Mouse (Mus musculus) midbrain, embryonic 16.5 days (tissue): ENCODE measurements at regions not wholly inside any gene's neighbourhood (a gene's known extent, or its start where the extent isn't known, plus 50 kb on each side); places are given as distances from the start of the nearest gene placed in this dataset.

Experiments
- ATAC-seq: fragments of 200-750 bp; cut with Nextera tagmentation; 2 replicates; pipeline ENCODE4 v1.8.0; 2017; ENCODE audit warnings: moderate TSS enrichment
- H3K27ac ChIP-seq: fragments of 300-500 bp; sonication (generic); 2 replicates; pipeline ENCODE4 v1.5.1; 2014; ENCODE audit warnings: mild to moderate bottlenecking, low read length, mixed read lengths
- H3K27me3 ChIP-seq: fragments of 300-500 bp; sonication (generic); 2 replicates; pipeline ENCODE4 v1.6.1; 2014; ENCODE audit warnings: low read depth, low read length, mixed read lengths; ENCODE audit not compliant: control insufficient read depth, insufficient read depth
- H3K36me3 ChIP-seq: fragments of 300-500 bp; sonication (generic); 2 replicates; pipeline ENCODE4 v1.6.1; 2014; ENCODE audit warnings: mild to moderate bottlenecking, low read length, moderate library complexity, mixed read lengths; ENCODE audit not compliant: control insufficient read depth, insufficient read depth
- H3K4me1 ChIP-seq: fragments of 300-500 bp; sonication (generic); 2 replicates; pipeline ENCODE4 v1.6.1; 2014; ENCODE audit warnings: mild to moderate bottlenecking, low read length, mixed read lengths; ENCODE audit not compliant: control insufficient read depth, insufficient read depth
- H3K4me2 ChIP-seq: fragments of 300-500 bp; sonication (generic); 2 replicates; pipeline ENCODE4 v1.6.1; 2014; ENCODE audit warnings: mild to moderate bottlenecking, low read length, mixed read lengths
- H3K4me3 ChIP-seq: fragments of 300-500 bp; sonication (generic); 2 replicates; pipeline ENCODE4 v1.5.1; 2014; ENCODE audit warnings: low read depth, mild to moderate bottlenecking, low read length, moderate library complexity, mixed read lengths
- H3K9ac ChIP-seq: fragments of 300-500 bp; sonication (generic); 2 replicates; pipeline ENCODE4 v1.6.1; 2014; ENCODE audit warnings: low read depth, low read length, mixed read lengths
- H3K9me3 ChIP-seq: fragments of 300-500 bp; sonication (generic); replicated peaks from 2 replicates; pipeline ENCODE4 v1.6.1; 2014; ENCODE audit warnings: mild to moderate bottlenecking, low read length, mixed read lengths; ENCODE audit not compliant: control insufficient read depth, poor library complexity, severe bottlenecking
- WGBS: fragments of 180-500 bp; shearing (Covaris S2); extraction: QIAGEN DNeasy Blood & Tissue Kit; methylation state at CpG from one replicate; pipeline ENCODE4 v1.1.7; 2014; 5-methylcytosine and 5-hydroxymethylcytosine counted together

DNA sequence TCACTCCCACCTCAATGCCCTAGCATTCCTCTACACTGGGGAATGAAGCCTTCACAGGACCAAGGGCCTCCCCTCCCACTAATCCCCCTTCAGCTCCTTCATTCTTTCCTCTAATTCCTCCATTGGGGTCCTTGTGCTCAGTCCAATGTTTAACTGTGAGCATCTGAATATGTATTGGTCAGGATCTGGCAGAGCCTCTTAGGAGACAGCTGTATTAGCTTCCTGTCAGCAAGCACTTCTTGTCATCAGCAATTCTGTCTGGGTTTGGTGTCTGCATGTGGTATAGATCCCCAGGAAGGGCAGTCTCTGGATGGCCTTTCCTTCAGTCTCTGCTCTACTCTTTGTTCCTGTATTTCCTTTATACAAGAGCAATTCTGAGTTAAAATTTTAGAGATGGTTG is 426.8 kb upstream of the 2610001J05Rik start:
- Histone ChIP-seq H3K4me2 (no peak overlapping the region), H3K36me3 (no peaks in the 10 kb centered on the region), H3K4me3 (no peak overlapping the region), H3K4me1 (no peaks in the 10 kb centered on the region), H3K9ac (no peak overlapping the region), H3K27me3 (no peaks in the 10 kb centered on the region), H3K9me3 (no peaks in the 10 kb centered on the region), H3K27ac (no peak overlapping the region)
- no peak for ATAC-seq

DNA sequence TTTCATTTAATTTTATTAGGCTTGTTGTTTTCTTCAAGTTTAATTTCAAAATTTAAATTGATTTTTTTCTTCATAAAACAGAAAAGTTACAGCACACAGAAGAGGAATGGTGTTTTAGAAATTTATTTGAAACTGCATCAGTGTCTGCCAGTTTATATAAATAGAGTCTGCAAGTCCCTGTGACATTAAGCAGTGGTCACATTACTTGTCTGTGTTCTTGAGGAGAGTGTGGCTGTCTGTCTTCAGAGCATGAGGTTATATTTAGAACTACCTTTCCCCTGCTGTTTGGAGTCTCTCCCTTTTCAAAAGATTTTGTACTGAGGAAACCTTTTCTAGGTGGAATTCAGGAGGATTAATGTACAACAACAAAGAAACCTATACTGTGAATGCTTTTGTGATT is 426.1 kb upstream of the 2610001J05Rik start:
- ATAC-seq, result no peak
- Histone ChIP-seq H3K9ac (no peak overlapping the region), H3K27me3 (no peaks in the 10 kb centered on the region), H3K4me3 (no peak overlapping the region), H3K9me3 (no peaks in the 10 kb centered on the region), H3K27ac (no peak overlapping the region), H3K4me2 (no peak overlapping the region), H3K36me3 (no peaks in the 10 kb centered on the region), H3K4me1 (no peaks in the 10 kb centered on the region)

DNA sequence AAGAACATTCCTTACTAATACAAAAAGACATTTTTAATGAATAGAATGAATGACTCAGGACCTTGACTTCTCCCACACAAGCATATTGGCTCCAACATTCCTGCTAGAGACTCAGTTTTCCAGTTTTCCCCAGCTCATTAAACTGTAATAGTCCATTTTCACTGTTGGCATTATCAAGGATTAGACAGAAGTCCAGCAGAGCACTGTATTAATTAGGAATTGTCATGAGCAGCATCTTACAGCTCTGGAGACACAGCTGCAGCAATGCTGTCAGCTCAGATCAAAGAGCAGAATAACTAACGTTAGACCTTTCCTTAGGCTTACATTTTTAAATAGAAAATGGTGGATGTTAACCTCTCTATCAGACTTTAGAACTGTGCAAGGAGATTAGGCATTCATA is 419.5 kb upstream of the 2610001J05Rik start:
- no peaks in the 10 kb centered on the region for H3K9me3 ChIP-seq
- H3K36me3 ChIP-seq, result no peaks in the 10 kb centered on the region
- no peak overlapping the region for H3K4me2 ChIP-seq
- peak; percentile 85 for ATAC-seq
- H3K9ac ChIP-seq, result no peak overlapping the region
- no peak overlapping the region for H3K4me3 ChIP-seq
- H3K27me3 ChIP-seq, result no peaks in the 10 kb centered on the region
- no peak overlapping the region for H3K27ac ChIP-seq
- no peaks in the 10 kb centered on the region for H3K4me1 ChIP-seq
- WGBS, result 14% methylated on average over 1 of the region's 1 CpGs

DNA sequence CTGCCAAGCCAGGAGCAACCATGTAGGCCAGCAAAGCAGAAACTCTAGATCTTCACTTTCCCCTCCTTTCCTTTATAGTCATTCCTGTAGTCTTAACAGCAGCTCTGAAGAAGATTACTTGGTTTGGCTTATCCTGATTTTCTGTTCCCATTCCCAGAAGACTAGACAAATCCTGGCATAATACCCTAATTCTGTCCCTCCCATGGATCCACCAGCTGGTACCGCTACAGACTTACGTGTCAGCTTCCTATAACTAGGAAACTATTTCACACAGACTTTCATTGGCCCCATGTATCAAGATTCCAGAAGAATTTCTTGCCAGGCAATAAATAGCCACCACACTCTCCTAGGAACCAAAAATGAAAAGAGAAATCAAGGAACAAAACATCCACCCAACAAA is 410.2 kb upstream of the 2610001J05Rik start:
- Histone ChIP-seq H3K4me2 (no peak overlapping the region), H3K9me3 (no peaks in the 10 kb centered on the region), H3K27me3 (no peaks in the 10 kb centered on the region), H3K36me3 (no peaks in the 10 kb centered on the region), H3K4me1 (no peaks in the 10 kb centered on the region), H3K9ac (no peak overlapping the region), H3K27ac (no peak overlapping the region), H3K4me3 (no peak overlapping the region)
- ATAC-seq, result no peak
- 94% methylated on average over 2 of the region's 2 CpGs for WGBS

DNA sequence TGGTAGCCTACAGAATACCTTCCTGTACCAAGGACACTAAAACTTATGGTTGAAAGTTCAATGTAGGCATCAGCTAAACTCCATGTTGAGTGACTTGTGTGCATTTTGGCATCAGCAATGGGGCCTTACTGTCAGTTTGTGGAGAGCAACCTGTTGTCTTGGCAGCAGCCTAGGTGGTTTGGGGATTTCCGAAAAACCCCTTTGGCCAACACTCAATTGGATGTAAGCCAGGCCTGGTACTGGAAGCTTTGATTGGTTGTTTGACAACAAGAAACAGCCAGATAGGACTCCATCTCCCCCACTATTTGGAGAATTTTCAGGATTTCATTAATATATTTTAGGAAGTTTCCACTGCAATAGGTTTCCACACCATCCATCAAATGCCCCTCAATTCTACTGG is 390.6 kb upstream of the 2610001J05Rik start:
- no peak for ATAC-seq
- no peak overlapping the region for H3K27ac ChIP-seq
- H3K36me3 ChIP-seq, result no peaks in the 10 kb centered on the region
- no peak overlapping the region for H3K9ac ChIP-seq
- H3K27me3 ChIP-seq, result no peaks in the 10 kb centered on the region
- WGBS, result 96% methylated on average over 1 of the region's 1 CpGs
- no peaks in the 10 kb centered on the region for H3K9me3 ChIP-seq
- H3K4me3 ChIP-seq, result no peak overlapping the region
- no peak overlapping the region for H3K4me2 ChIP-seq
- no peaks in the 10 kb centered on the region for H3K4me1 ChIP-seq

DNA sequence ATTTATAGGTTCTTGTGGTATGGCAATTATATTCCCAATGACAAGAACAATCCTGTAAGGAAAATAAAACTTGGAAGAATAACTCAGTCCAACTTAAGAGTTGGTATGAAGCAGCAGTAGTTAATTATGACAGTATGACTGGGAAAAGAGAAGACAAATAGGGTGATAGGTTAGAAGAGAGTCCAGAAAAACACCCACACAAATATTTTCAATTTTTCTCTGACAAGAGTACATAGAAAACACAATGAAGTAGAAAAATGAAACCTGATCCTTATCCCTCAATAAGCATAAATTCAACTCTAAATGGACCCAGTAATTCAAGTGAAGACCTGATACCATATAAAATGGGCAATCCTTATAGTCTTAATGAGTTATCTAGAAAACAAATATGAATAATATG is 369.0 kb upstream of the 2610001J05Rik start:
- Histone ChIP-seq H3K36me3 (no peaks in the 10 kb centered on the region), H3K9me3 (no peaks in the 10 kb centered on the region), H3K4me1 (no peaks in the 10 kb centered on the region), H3K27me3 (no peaks in the 10 kb centered on the region), H3K4me3 (no peak overlapping the region), H3K27ac (no peak overlapping the region), H3K9ac (no peak overlapping the region), H3K4me2 (no peak overlapping the region)
- no peak for ATAC-seq

DNA sequence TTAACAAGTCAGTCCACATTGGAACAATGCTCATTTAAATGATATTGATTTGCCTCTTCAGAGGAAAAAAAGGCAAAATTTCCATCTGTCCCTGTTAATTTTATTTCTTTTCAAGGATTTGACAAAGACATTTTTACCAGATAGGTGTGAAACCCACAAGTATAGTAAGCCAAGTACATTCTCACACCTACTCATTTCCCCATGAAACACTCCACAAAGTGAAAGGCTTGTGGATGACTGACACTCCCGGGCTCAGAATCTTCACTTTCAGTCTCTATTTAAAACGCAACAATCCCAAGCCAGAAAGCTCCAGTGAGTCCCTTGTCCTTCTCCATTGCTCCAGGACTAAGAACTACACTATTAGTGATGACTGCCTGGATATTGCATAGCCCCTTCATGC is 367.8 kb upstream of the 2610001J05Rik start:
- H3K4me1 ChIP-seq, result no peaks in the 10 kb centered on the region
- H3K36me3 ChIP-seq, result no peaks in the 10 kb centered on the region
- H3K9me3 ChIP-seq, result no peaks in the 10 kb centered on the region
- H3K4me2 ChIP-seq, result no peak overlapping the region
- 58% methylated on average over 2 of the region's 2 CpGs for WGBS
- no peak for ATAC-seq
- H3K27me3 ChIP-seq, result no peaks in the 10 kb centered on the region
- no peak overlapping the region for H3K4me3 ChIP-seq
- H3K27ac ChIP-seq, result no peak overlapping the region
- no peak overlapping the region for H3K9ac ChIP-seq

DNA sequence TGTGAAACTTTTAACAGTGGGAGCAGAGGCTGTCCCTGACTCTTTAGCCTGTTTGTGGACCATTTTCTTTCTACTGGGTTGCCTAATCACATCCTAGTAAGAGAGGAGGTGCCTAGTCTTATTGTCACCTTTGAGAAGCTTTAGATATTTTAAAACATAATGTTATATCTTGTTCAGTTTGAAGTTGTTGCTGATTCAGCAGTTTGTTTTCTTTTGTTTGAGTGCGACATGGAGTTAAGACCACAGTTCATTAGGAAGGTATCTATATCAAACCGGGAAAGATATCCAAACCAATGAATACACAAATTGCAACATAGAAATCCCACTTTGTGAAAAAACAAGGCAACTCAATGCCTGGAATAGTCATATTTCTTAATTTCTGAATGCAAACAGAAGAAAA is 359.5 kb upstream of the 2610001J05Rik start:
- no peak overlapping the region for H3K27ac ChIP-seq
- H3K4me2 ChIP-seq, result no peak overlapping the region
- H3K36me3 ChIP-seq, result no peaks in the 10 kb centered on the region
- H3K27me3 ChIP-seq, result no peaks in the 10 kb centered on the region
- ATAC-seq, result no peak
- H3K4me3 ChIP-seq, result no peak overlapping the region
- H3K9ac ChIP-seq, result no peak overlapping the region
- no peaks in the 10 kb centered on the region for H3K9me3 ChIP-seq
- no peaks in the 10 kb centered on the region for H3K4me1 ChIP-seq
- WGBS, result 91% methylated on average over 2 of the region's 2 CpGs

DNA sequence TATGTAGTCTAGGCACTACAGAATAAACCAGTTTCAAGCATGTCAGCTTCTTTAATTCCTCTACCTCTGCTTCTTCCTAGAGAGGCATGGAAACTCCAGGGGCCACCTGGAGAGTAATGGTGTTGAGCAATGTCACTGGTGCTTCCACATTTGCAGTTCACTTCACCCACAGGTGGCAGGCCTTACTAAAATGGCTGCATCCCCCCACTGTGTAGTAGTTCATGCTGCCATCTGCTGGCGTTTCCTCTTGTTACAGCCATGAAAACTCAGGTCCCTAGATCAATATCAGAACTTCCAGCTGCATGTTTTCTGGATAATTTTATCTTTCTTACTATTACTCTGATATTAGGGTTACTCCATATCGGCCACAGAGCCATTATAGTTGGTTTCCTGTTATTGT is 336.2 kb upstream of the 2610001J05Rik start:
- no peak overlapping the region for H3K4me3 ChIP-seq
- 23% methylated on average over 2 of the region's 2 CpGs for WGBS
- no peaks in the 10 kb centered on the region for H3K9me3 ChIP-seq
- H3K36me3 ChIP-seq, result no peaks in the 10 kb centered on the region
- no peaks in the 10 kb centered on the region for H3K27me3 ChIP-seq
- H3K27ac ChIP-seq, result no peak overlapping the region
- H3K4me2 ChIP-seq, result no peak overlapping the region
- H3K9ac ChIP-seq, result no peak overlapping the region
- ATAC-seq, result 0 out of 2 replicates have a peak, but pooled peaks have one; percentile 56
- H3K4me1 ChIP-seq, result no peaks in the 10 kb centered on the region

DNA sequence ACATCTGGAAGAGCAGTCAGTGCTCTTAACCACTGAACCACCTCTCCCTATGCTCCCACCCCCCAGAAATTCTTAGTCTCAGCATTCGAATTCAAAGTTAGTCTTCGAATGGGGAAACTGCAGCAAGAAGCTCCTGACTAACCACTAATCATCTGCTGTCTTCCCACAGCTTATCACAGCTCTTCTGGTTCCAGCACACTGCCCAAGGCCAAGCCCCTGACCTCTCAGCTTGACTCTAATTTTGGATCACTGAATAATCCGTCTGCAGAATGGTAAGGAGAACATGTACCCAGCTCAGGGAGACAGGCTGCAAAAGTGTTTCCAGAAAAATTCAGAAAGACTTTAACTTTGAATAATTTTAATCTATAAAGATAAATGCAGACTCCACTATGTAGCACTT is 325.8 kb upstream of the 2610001J05Rik start:
- Histone ChIP-seq H3K4me3 (no peak overlapping the region), H3K27me3 (no peaks in the 10 kb centered on the region), H3K9me3 (no peaks in the 10 kb centered on the region; the same call in 1 of the 2 replicates), H3K4me1 (no peaks in the 10 kb centered on the region), H3K4me2 (no peak overlapping the region), H3K36me3 (no peaks in the 10 kb centered on the region), H3K27ac (no peak overlapping the region), H3K9ac (no peak overlapping the region)
- WGBS, result 64% methylated on average over 3 of the region's 3 CpGs
- ATAC-seq, result no peak
